Mouse (Mus musculus) small intestine, adult 2 months (tissue): ENCODE measurements around the gene Ttc8.

Source experiments
- CTCF ChIP-seq: fragments of 200-500 bp; IDR thresholded peaks from 2 replicates; pipeline ENCODE4 v1.5.1; 2012; ENCODE audit warnings: low read depth, mild to moderate bottlenecking, control low read depth, inconsistent platforms, low read length, moderate library complexity, mixed read lengths; ENCODE audit not compliant: insufficient replicate concordance, insufficient read length; ENCODE audit errors: extremely low read depth
- POLR2A ChIP-seq: fragments of 200-500 bp; IDR thresholded peaks from 2 replicates; pipeline ENCODE4 v1.6.1; 2012; ENCODE audit warnings: low read depth, mild to moderate bottlenecking, control low read depth, inconsistent platforms, low read length, moderate library complexity

DNA sequence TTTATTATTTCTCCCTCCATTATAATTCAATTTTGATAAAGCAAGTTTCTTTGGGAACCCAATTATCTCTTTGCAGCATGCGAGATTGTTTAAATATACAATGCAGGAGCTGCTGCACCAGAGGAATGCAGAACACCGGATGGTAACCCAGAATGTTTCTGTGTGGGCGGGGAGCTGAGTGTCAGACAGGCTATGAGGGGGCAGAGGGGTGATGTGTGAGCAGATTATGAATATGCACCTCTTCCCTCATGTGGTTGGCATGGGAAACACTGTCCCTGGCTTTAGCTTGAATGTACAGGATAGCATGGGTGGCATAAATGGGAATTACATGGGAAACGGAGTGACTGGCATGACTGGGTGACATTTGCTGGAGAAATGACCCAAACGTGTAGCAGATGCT, 108.3 kb downstream of the Ttc8 start:
- no peak for TF ChIP-seq POLR2A
- no peak for TF ChIP-seq CTCF
